Mouse (Mus musculus) MEL (cell line): ENCODE measurements around the gene Acp2.

Source experiments
- CTCF ChIP-seq, 3 experiments: IDR thresholded peaks in 2 of 3; conservative IDR thresholded peaks in 1 of 3; 2 replicates each; pipeline ENCODE4 v1.5.1; 2011 to 2012; ENCODE audit warnings: low read length in 3 of 3, low read depth in 2 of 3, mild to moderate bottlenecking in 2 of 3, improper control_type of control experiment in 1 of 3, inconsistent platforms in 1 of 3, mixed read lengths in 1 of 3, moderate library complexity in 1 of 3; ENCODE audit not compliant: control insufficient read depth in 1 of 3, insufficient read depth in 1 of 3, poor library complexity in 1 of 3, severe bottlenecking in 1 of 3
- E2F4 ChIP-seq: IDR thresholded peaks from 2 replicates; pipeline ENCODE4 v1.6.1; 2011; ENCODE audit warnings: low read depth, low read length, improper control_type of control experiment, borderline replicate concordance
- GATA1 ChIP-seq: IDR thresholded peaks from 2 replicates; pipeline ENCODE4 v1.6.1; 2011; ENCODE audit warnings: low read depth, low read length, improper control_type of control experiment
- HCFC1 ChIP-seq: IDR thresholded peaks from 2 replicates; pipeline ENCODE4 v1.6.1; 2012; ENCODE audit warnings: low read depth, mild to moderate bottlenecking, inconsistent platforms, low read length, improper control_type of control experiment, moderate library complexity
- MXI1 ChIP-seq: IDR thresholded peaks from 2 replicates; pipeline ENCODE4 v1.6.1; 2011; ENCODE audit warnings: mild to moderate bottlenecking, low read depth, low read length, improper control_type of control experiment
- NRF1 ChIP-seq: IDR thresholded peaks from 2 replicates; pipeline ENCODE4 v1.6.1; 2014; ENCODE audit warnings: low read depth, mild to moderate bottlenecking, inconsistent platforms, low read length, improper control_type of control experiment, moderate library complexity; ENCODE audit not compliant: poor library complexity, insufficient read depth, severe bottlenecking
- POLR2A ChIP-seq, 2 experiments: IDR thresholded peaks; 2 replicates each; pipeline ENCODE4 v1.6.1; 2011 to 2012; ENCODE audit warnings: low read length in 2 of 2, mild to moderate bottlenecking in 2 of 2, control low read depth in 1 of 2, improper control_type of control experiment in 1 of 2, low read depth in 1 of 2, moderate library complexity in 1 of 2; ENCODE audit not compliant: control insufficient read depth in 1 of 2, insufficient read depth in 1 of 2, poor library complexity in 1 of 2
- SMC3 ChIP-seq: IDR thresholded peaks from 2 replicates; pipeline ENCODE4 v1.6.1; 2011; ENCODE audit warnings: low read depth, low read length, improper control_type of control experiment
- ZMIZ1 ChIP-seq: IDR thresholded peaks from 2 replicates; pipeline ENCODE4 v1.6.1; 2012; ENCODE audit warnings: low read depth, mild to moderate bottlenecking, inconsistent platforms, low read length, improper control_type of control experiment, moderate library complexity

GRCm38 (mm10) chr2:91242547-91242946, 39.9 kb downstream of the Acp2 start:
- no peak; the same call in 1 of the 2 replicates for TF ChIP-seq MXI1
- TF ChIP-seq CTCF (IDR thresholded peaks at IDR 0.05 in 2 of 3, conservative IDR thresholded peaks at IDR 0.05 in 1 of 3; ENCODE audit: control insufficient read depth in 1 of 3, insufficient read depth in 1 of 3, low read depth in 2 of 3, low read length in 3 of 3, poor library complexity in 1 of 3, severe bottlenecking in 1 of 3) = no peak
- no peak for TF ChIP-seq ZMIZ1
- no peak for TF ChIP-seq GATA1
- TF ChIP-seq HCFC1 = no peak
- TF ChIP-seq E2F4 = no peak
- no peak for TF ChIP-seq POLR2A (IDR thresholded peaks at IDR 0.05; ENCODE audit: control insufficient read depth in 1 of 2, insufficient read depth in 1 of 2, low read depth in 1 of 2, low read length in 2 of 2, poor library complexity in 1 of 2)
- TF ChIP-seq SMC3 = no peak
- no peak for TF ChIP-seq NRF1
